Mouse (Mus musculus) liver, embryonic 16.5 days (tissue): ENCODE data around the gene Ddi2. TPM values are rescaled to one million over a fixed set of nuclear protein-coding genes. Genes with fewer than 3 reads are reported as not detected.
A peak's percentile ranks its signal among the peaks of the same experiment; 100 is the strongest.

Source experiments
- ATAC-seq: fragments of 200-750 bp; cut with Nextera tagmentation; 2 replicates; pipeline ENCODE4 v1.8.0; 2017; ENCODE audit warnings: low read depth, mild to moderate bottlenecking, moderate number of reproducible peaks, moderate library complexity
- H3K27ac ChIP-seq: fragments of 300-500 bp; sonication (generic); 2 replicates; pipeline ENCODE4 v1.5.1; 2014; ENCODE audit warnings: mild to moderate bottlenecking, low read length
- H3K27me3 ChIP-seq: fragments of 300-500 bp; sonication (generic); 2 replicates; pipeline ENCODE4 v1.6.1; 2014; ENCODE audit warnings: low read depth, low read length, mixed read lengths; ENCODE audit not compliant: control insufficient read depth, insufficient read depth
- H3K36me3 ChIP-seq: fragments of 300-500 bp; sonication (generic); 2 replicates; pipeline ENCODE4 v1.6.1; 2014; ENCODE audit warnings: mild to moderate bottlenecking; ENCODE audit not compliant: control insufficient read depth, insufficient read depth
- H3K4me1 ChIP-seq: fragments of 300-500 bp; sonication (generic); 2 replicates; pipeline ENCODE4 v1.6.1; 2014; ENCODE audit warnings: low read depth, low read length, mixed read lengths; ENCODE audit not compliant: control insufficient read depth
- H3K4me2 ChIP-seq: fragments of 300-500 bp; sonication (generic); 2 replicates; pipeline ENCODE4 v1.6.1; 2014; ENCODE audit warnings: low read depth, low read length, mixed read lengths
- H3K4me3 ChIP-seq: fragments of 300-500 bp; sonication (generic); 2 replicates; pipeline ENCODE4 v1.5.1; 2014; ENCODE audit warnings: low read depth, mild to moderate bottlenecking, low read length
- H3K9ac ChIP-seq: fragments of 300-500 bp; sonication (generic); 2 replicates; pipeline ENCODE4 v1.6.1; 2014; ENCODE audit warnings: low read depth, low read length
- H3K9me3 ChIP-seq: fragments of 300-500 bp; sonication (generic); replicated peaks from 2 replicates; pipeline ENCODE4 v1.6.1; 2016; ENCODE audit warnings: low read length; ENCODE audit not compliant: control insufficient read depth
- WGBS: fragments of 180-500 bp; shearing (Covaris S2); extraction: QIAGEN DNeasy Blood & Tissue Kit; methylation state at CpG from one replicate; pipeline ENCODE4 v1.1.7; 2014; ENCODE audit not compliant: insufficient replicate concordance; 5-methylcytosine and 5-hydroxymethylcytosine counted together
- polyA plus RNA-seq: library from polyadenylated mRNA; unstranded; fragments of >200 nt; fragmentation: Nextera tagmentation; extraction: Ambion mirVana; gene quantifications from 2 replicates; pipeline ENCODE4 v1.2.1, GENCODE M21; 2015

Ddi2 gene
- polyA plus RNA-seq, 1 experiment from 2014 or later = 14.5 TPM

DNA sequence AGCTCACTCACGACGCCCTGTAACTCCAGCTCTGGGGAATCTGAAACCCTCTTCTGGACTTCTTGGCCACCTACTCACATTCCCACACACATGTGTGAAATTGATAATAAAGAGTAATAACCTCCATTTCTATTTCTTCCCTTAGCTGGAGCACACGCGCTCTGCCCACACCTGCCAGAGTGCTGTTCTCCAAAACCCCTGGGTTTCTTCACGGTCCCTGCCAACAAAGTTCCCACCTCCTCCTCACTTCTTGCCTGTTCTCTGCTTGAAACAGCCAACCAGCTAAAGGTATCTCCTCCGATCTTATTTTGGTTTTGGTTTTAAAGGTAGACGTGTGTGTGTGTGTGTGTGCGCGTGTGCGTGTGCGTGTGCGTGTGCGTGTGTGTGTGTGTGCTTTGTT is 7.2 kb upstream of the Ddi2 start:
- Histone ChIP-seq H3K4me2 (no peak overlapping the region), H3K27ac (no peak overlapping the region), H3K27me3 (no peaks in the 10 kb centered on the region), H3K9me3 (no peaks in the 10 kb centered on the region), H3K4me1 (peaks cover 23% of the 10 kb centered on the region), H3K4me3 (no peak overlapping the region), H3K9ac (no peak overlapping the region), H3K36me3 (no peaks in the 10 kb centered on the region)
- ATAC-seq = no peak
- WGBS = 79% methylated on average over 13 of the region's 13 CpGs

DNA sequence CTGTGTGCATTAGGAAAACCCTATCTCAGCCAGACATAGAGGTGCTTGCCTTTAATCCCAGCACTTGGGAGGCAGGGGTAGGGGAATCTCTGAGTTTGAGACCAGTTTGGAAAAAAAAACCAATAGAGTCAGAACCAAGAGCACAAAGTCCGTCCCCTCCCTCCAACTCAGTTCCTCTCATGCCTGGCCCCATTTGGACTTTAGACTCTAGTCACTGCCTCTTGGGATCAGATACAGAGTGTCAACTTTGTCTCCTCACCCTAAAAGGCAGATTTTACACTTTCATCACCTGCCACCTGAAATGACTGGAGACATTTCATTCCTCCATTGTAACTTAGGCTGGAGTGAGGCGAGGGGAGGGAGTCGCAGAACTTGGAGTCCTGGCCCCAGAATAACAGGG is 6.0 kb upstream of the Ddi2 start:
- Histone ChIP-seq H3K4me2 (no peak overlapping the region), H3K4me3 (no peak overlapping the region), H3K9me3 (no peaks in the 10 kb centered on the region), H3K9ac (no peak overlapping the region), H3K4me1 (peaks cover 24% of the 10 kb centered on the region), H3K27ac (peak overlapping the region; percentile 65), H3K27me3 (no peaks in the 10 kb centered on the region), H3K36me3 (no peaks in the 10 kb centered on the region)
- WGBS = 62% methylated on average over 3 of the region's 3 CpGs
- no peak; the same call in 1 of the 2 replicates for ATAC-seq

DNA sequence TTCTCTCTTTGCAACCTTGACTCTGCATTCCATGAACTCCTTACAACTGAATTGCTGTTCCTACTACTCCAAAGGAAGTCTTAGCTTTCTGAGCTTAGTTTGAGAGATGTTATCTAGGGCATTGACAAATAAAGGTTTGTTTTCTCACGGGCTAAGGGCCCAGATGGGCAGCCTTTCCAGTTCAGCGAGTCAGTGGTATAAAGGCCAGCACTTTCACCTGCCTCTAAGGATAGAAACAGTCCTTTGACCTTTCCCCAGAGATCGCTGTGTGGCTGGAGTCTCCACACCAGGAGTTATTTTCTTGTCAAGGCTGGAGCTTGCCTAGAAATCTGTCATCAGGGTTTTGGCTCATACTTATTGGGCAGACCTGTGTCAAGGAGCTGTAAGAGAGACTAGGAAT is 2.5 kb upstream of the Ddi2 start:
- Histone ChIP-seq H3K9ac (no peak overlapping the region), H3K27me3 (no peaks in the 10 kb centered on the region), H3K4me2 (no peak overlapping the region), H3K36me3 (no peaks in the 10 kb centered on the region; the same call in 1 of the 2 replicates), H3K4me1 (peaks cover 35% of the 10 kb centered on the region), H3K9me3 (no peaks in the 10 kb centered on the region), H3K27ac (peak overlapping the region; percentile 39), H3K4me3 (no peak overlapping the region)
- WGBS = 43% methylated on average over 3 of the region's 3 CpGs
- no peak for ATAC-seq

GRCm38 (mm10) chr4:141725277-141725676 is 2.1 kb upstream of the Ddi2 start:
- Histone ChIP-seq H3K27me3 (no peaks in the 10 kb centered on the region), H3K27ac (peak overlapping the region; percentile 39; the same call in 1 of the 2 replicates), H3K9me3 (no peaks in the 10 kb centered on the region), H3K4me3 (no peak overlapping the region), H3K4me2 (no peak overlapping the region), H3K36me3 (peaks cover 3% of the 10 kb centered on the region), H3K9ac (no peak overlapping the region), H3K4me1 (peaks cover 38% of the 10 kb centered on the region)
- WGBS = 68% methylated on average over 5 of the region's 5 CpGs
- no peak for ATAC-seq

GRCm38 (mm10) chr4:141724594-141724993 is 1.4 kb upstream of the Ddi2 start:
- 31% methylated on average over 11 of the region's 11 CpGs for WGBS
- H3K4me1 ChIP-seq = peaks cover 43% of the 10 kb centered on the region
- H3K9me3 ChIP-seq = no peaks in the 10 kb centered on the region
- H3K27me3 ChIP-seq = no peaks in the 10 kb centered on the region
- H3K27ac ChIP-seq = peak overlapping the region; percentile 35; the same call in 1 of the 2 replicates
- no peak overlapping the region for H3K4me3 ChIP-seq
- no peak for ATAC-seq
- peak overlapping the region; percentile 33; the same call in 1 of the 2 replicates for H3K4me2 ChIP-seq
- H3K36me3 ChIP-seq = peaks cover 10% of the 10 kb centered on the region
- H3K9ac ChIP-seq = no peak overlapping the region

DNA sequence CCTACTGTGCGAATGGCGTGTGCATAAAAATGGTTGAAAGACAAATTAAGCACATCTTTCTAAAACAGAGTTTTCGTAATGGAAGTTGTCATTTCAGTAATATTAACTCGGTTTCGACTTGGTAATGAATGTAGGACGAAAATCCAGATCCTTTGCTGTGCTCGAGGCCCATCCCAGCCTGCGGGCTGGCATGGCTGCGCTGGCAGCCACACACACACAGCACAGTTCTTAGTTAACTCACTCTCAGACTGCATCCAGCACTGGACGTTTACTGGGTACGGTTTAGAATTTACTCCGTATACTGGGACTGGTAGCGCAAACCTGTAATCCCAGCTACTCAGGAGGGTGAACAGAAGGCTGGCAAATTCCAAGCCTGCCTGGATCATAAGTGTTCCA is 452 bp upstream of the Ddi2 start:
- Histone ChIP-seq H3K27me3 (no peaks in the 10 kb centered on the region), H3K4me2 (peak overlapping the region; percentile 85), H3K9ac (peak overlapping the region; percentile 62), H3K4me1 (peaks cover 47% of the 10 kb centered on the region), H3K9me3 (no peaks in the 10 kb centered on the region), H3K27ac (peak overlapping the region; percentile 65), H3K4me3 (peak overlapping the region; percentile 96), H3K36me3 (peaks cover 11% of the 10 kb centered on the region)
- 11% methylated on average over 13 of the region's 13 CpGs for WGBS
- ATAC-seq = peak; percentile 19; the same call in 1 of the 2 replicates

GRCm38 (mm10) chr4:141721961-141722360 is 1.3 kb downstream of the Ddi2 start:
- no peaks in the 10 kb centered on the region for H3K9me3 ChIP-seq
- H3K27me3 ChIP-seq = no peaks in the 10 kb centered on the region
- H3K4me2 ChIP-seq = peak overlapping the region; percentile 85
- H3K4me1 ChIP-seq = peaks cover 56% of the 10 kb centered on the region
- H3K9ac ChIP-seq = peak overlapping the region; percentile 97
- 36% methylated on average over 6 of the region's 6 CpGs for WGBS
- no peak for ATAC-seq
- H3K36me3 ChIP-seq = peaks cover 11% of the 10 kb centered on the region
- peak overlapping the region; percentile 96 for H3K4me3 ChIP-seq
- peak overlapping the region; percentile 97 for H3K27ac ChIP-seq

GRCm38 (mm10) chr4:141720761-141721523 is 2.3 kb downstream of the Ddi2 start:
- ATAC-seq = no peak

GRCm38 (mm10) chr4:141719304-141719703 is 3.9 kb downstream of the Ddi2 start:
- Histone ChIP-seq H3K9ac (no peak overlapping the region), H3K4me1 (peaks cover 50% of the 10 kb centered on the region), H3K27ac (no peak overlapping the region), H3K9me3 (no peaks in the 10 kb centered on the region), H3K36me3 (peaks cover 11% of the 10 kb centered on the region), H3K4me3 (no peak overlapping the region), H3K4me2 (no peak overlapping the region), H3K27me3 (no peaks in the 10 kb centered on the region)
- ATAC-seq = no peak
- WGBS = 83% methylated on average over 1 of the region's 1 CpGs

More at GRCm38 (mm10) chr4:141720761-141721523, 2.3 kb downstream of the Ddi2 start:
- no peaks in the 10 kb centered on the region for H3K27me3 ChIP-seq
- H3K27ac ChIP-seq = no peak overlapping the region
- H3K9ac ChIP-seq = peak overlapping the region; percentile 13; the same call in 1 of the 2 replicates
- H3K4me1 ChIP-seq = peaks cover 55% of the 10 kb centered on the region
- peak overlapping the region; percentile 85 for H3K4me2 ChIP-seq
- 60% methylated on average over 6 of the region's 6 CpGs for WGBS
- peak overlapping the region; percentile 96 for H3K4me3 ChIP-seq
- peaks cover 11% of the 10 kb centered on the region for H3K36me3 ChIP-seq
- H3K9me3 ChIP-seq = no peaks in the 10 kb centered on the region
